Mouse (Mus musculus): Measurements from ENCODE around the gene Tmem189. TPM values are rescaled to one million over a fixed set of nuclear protein-coding genes. Genes with fewer than 3 reads are reported as not detected.

Tmem189 gene
- polyA plus RNA-seq, 1 experiment from 2014 or later = 53.8 TPM

- 42% methylated on average over 11 of the region's 11 CpGs for WGBS
- Histone ChIP-seq H3K27ac (no peak overlapping the region), H3K27me3 (ENCODE audit: insufficient read depth, poor library complexity, severe bottlenecking) (peaks cover 55% of the 10 kb centered on the region), H3K4me3 (no peak overlapping the region), H3K4me1 (peaks cover 52% of the 10 kb centered on the region), H3K9me3 (no peaks in the 10 kb centered on the region), H3K36me3 (no peaks in the 10 kb centered on the region; the same call in 1 of the 2 replicates)
- no peak for DNase-seq (ENCODE audit: low spot score)
These were observed 1.9 kb downstream of the Tmem189 start for GRCm38 (mm10) chr2:167687651-167688101.

- Histone ChIP-seq H3K4me3 (no peak overlapping the region), H3K9me3 (no peaks in the 10 kb centered on the region), H3K4me1 (peaks cover 51% of the 10 kb centered on the region), H3K36me3 (no peaks in the 10 kb centered on the region; the same call in 1 of the 2 replicates), H3K27me3 (ENCODE audit: insufficient read depth, poor library complexity, severe bottlenecking) (peaks cover 50% of the 10 kb centered on the region), H3K27ac (no peak overlapping the region)
- DNase-seq (ENCODE audit: low spot score) = no peak
- WGBS = 80% methylated on average over 4 of the region's 4 CpGs
These were observed 2.4 kb downstream of the Tmem189 start for GRCm38 (mm10) chr2:167687250-167687586.

GRCm38 (mm10) chr2:167686382-167687249 is 3.0 kb downstream of the Tmem189 start:
- Histone ChIP-seq H3K27me3 (ENCODE audit: insufficient read depth, poor library complexity, severe bottlenecking) (peaks cover 44% of the 10 kb centered on the region), H3K36me3 (no peaks in the 10 kb centered on the region), H3K4me3 (no peak overlapping the region), H3K4me1 (peaks cover 45% of the 10 kb centered on the region), H3K27ac (no peak overlapping the region), H3K9me3 (no peaks in the 10 kb centered on the region)
- WGBS = 84% methylated on average over 16 of the region's 16 CpGs
- no peak for DNase-seq (ENCODE audit: low spot score)

GRCm38 (mm10) chr2:167685865-167686264 is 3.8 kb downstream of the Tmem189 start:
- Histone ChIP-seq H3K9me3 (no peaks in the 10 kb centered on the region), H3K27me3 (ENCODE audit: insufficient read depth, poor library complexity, severe bottlenecking) (peaks cover 37% of the 10 kb centered on the region), H3K4me1 (peaks cover 37% of the 10 kb centered on the region), H3K36me3 (no peaks in the 10 kb centered on the region), H3K4me3 (no peak overlapping the region), H3K27ac (no peak overlapping the region)
- no peak for DNase-seq (ENCODE audit: low spot score)
- WGBS = 81% methylated on average over 3 of the region's 3 CpGs

- Histone ChIP-seq H3K36me3 (no peaks in the 10 kb centered on the region), H3K27me3 (ENCODE audit: insufficient read depth, poor library complexity, severe bottlenecking) (peaks cover 32% of the 10 kb centered on the region), H3K27ac (no peak overlapping the region), H3K4me3 (no peak overlapping the region), H3K9me3 (no peaks in the 10 kb centered on the region), H3K4me1 (peaks cover 31% of the 10 kb centered on the region)
- 6% methylated on average over 8 of the region's 8 CpGs for WGBS
- peak; percentile 95 for DNase-seq (ENCODE audit: low spot score)
These were observed 4.5 kb downstream of the Tmem189 start for GRCm38 (mm10) chr2:167685137-167685536.

- H3K36me3 ChIP-seq = no peaks in the 10 kb centered on the region
These were observed 5.9 kb downstream of the Tmem189 start for GRCm38 (mm10) chr2:167683721-167684120.

GRCm38 (mm10) chr2:167680657-167681056 is 9.0 kb downstream of the Tmem189 start:
- peaks cover 9% of the 10 kb centered on the region; the same call in 1 of the 2 replicates for H3K27me3 ChIP-seq (ENCODE audit: insufficient read depth, poor library complexity, severe bottlenecking)
- H3K9me3 ChIP-seq = no peaks in the 10 kb centered on the region
- no peak overlapping the region for H3K27ac ChIP-seq
- no peaks in the 10 kb centered on the region for H3K36me3 ChIP-seq
- no peak for DNase-seq (ENCODE audit: low spot score)
- H3K4me1 ChIP-seq = peaks cover 9% of the 10 kb centered on the region; the same call in 1 of the 2 replicates
- WGBS = 44% methylated on average over 5 of the region's 5 CpGs
- no peak overlapping the region for H3K4me3 ChIP-seq

More at GRCm38 (mm10) chr2:167683721-167684120, 5.9 kb downstream of the Tmem189 start:
- WGBS = 81% methylated on average over 3 of the region's 3 CpGs
- H3K27me3 ChIP-seq (ENCODE audit: insufficient read depth, poor library complexity, severe bottlenecking) = peaks cover 25% of the 10 kb centered on the region
- peaks cover 26% of the 10 kb centered on the region for H3K4me1 ChIP-seq
- H3K27ac ChIP-seq = no peak overlapping the region
- DNase-seq (ENCODE audit: low spot score) = no peak
- no peaks in the 10 kb centered on the region for H3K9me3 ChIP-seq
- H3K4me3 ChIP-seq = no peak overlapping the region

DNA sequence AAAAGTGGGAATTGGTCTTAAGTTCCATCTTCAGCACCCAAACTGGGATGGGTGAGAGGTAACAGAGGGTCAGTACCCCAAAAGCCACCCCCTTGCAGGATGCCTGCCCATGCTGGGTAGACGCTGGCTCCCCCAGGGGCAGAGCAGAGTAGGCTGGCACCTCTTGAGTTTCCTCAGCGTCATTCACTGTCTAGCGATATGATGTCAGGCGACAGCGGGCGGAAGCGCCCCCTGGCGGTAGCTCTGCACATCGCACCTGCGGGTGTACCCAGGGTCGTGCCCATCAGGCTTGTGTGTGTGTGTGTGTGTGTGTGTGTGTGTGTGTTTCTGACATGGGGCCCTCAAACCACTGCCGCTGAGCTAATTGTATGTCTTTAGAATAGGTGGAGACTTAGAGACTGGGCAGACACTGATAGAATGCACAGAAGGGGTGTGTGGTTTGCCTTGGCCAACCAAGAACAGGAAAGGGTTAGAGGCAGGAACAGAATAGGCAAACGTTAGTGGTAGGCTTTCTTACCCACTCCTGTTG is 9.7 kb downstream of the Tmem189 start:
- peak; percentile 92 for DNase-seq (ENCODE audit: low spot score)
- H3K9me3 ChIP-seq = no peaks in the 10 kb centered on the region

DNA sequence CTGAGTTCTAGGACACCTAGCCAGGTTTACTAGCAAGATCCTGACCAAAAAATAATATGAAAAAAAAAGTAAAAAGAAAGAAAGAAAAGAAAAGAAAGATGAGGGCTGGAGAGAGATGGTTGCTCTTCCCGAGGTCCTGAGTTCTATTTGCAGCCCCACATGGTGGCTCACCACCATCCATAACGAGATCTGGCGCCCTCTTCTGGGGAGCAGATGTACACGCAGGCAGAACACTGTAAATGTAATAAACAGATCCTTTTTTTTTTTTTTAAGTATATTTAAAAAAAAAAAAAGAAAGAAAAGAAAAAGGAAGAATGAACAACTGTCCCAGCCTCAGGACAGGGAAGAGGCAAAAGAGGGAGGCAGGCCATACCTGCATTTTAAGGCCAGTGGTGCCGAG is 11.0 kb downstream of the Tmem189 start:
- Histone ChIP-seq H3K9me3 (no peaks in the 10 kb centered on the region), H3K27ac (no peak overlapping the region), H3K27me3 (ENCODE audit: insufficient read depth, poor library complexity, severe bottlenecking) (peaks cover 7% of the 10 kb centered on the region; the same call in 1 of the 2 replicates), H3K4me1 (peaks cover 11% of the 10 kb centered on the region; the same call in 1 of the 2 replicates), H3K4me3 (no peak overlapping the region), H3K36me3 (no peaks in the 10 kb centered on the region)
- 49% methylated on average over 5 of the region's 5 CpGs for WGBS
- DNase-seq (ENCODE audit: low spot score) = no peak

More for the DNA sequence above, 9.7 kb downstream of the Tmem189 start:
- H3K4me3 ChIP-seq = no peak overlapping the region
- H3K27me3 ChIP-seq (ENCODE audit: insufficient read depth, poor library complexity, severe bottlenecking) = peaks cover 7% of the 10 kb centered on the region; the same call in 1 of the 2 replicates
- H3K4me1 ChIP-seq = peaks cover 11% of the 10 kb centered on the region; the same call in 1 of the 2 replicates
- H3K36me3 ChIP-seq = no peaks in the 10 kb centered on the region
- no peak overlapping the region for H3K27ac ChIP-seq
- 4% methylated on average over 13 of the region's 13 CpGs for WGBS

DNA sequence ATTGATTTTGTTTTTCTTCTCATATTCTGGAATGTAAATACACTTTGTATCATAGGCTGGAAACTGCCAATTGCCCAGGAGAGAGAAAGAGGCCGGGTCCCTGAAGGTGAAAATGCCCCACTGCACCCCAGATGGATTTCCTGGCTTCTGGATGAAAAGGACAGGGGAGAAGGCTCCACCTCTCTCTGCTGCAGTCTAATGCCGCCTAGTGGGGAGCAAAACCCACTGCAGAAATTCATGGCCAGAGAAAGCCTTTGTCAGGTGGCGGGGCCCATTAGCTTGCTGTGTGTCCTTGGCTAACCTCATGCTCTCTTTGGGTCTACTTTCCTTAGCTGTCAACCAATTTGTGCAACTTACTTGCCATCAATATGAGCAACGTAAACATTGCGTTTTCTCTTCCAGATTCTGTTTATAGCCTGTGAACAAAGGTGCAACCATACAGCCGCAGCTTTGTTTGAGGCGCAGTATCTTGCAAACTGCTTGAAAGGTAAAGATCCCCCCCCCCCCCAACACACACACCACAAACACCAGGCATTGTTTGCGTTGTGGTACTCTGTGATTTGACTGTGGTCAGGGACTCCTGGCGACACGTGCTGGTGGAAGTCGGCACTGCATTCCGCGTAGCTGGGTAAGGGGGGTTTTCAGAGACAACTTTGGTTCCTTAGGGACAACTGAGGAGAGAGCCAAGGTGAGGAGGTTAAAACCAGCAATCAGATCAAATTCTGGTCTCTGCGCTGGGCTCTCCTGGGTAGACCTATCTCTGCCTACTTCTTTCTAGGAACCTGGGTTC is 14.3 kb downstream of the Tmem189 start:
- H3K36me3 ChIP-seq = no peaks in the 10 kb centered on the region
- DNase-seq (ENCODE audit: low spot score) = no peak
- H3K4me1 ChIP-seq = peaks cover 28% of the 10 kb centered on the region
- H3K9me3 ChIP-seq = no peaks in the 10 kb centered on the region
- H3K27me3 ChIP-seq (ENCODE audit: insufficient read depth, poor library complexity, severe bottlenecking) = peaks cover 7% of the 10 kb centered on the region; the same call in 1 of the 2 replicates
- H3K27ac ChIP-seq = no peak overlapping the region
- WGBS = 35% methylated on average over 14 of the region's 14 CpGs
- no peak overlapping the region for H3K4me3 ChIP-seq

GRCm38 (mm10) chr2:167672212-167672685 is 17.4 kb downstream of the Tmem189 start:
- peak overlapping the region; percentile 37 for H3K4me3 ChIP-seq
- no peaks in the 10 kb centered on the region for H3K9me3 ChIP-seq
- DNase-seq (ENCODE audit: low spot score) = peak; percentile 88
- WGBS = 25% methylated on average over 13 of the region's 13 CpGs
- H3K27ac ChIP-seq = no peak overlapping the region; the same call in 1 of the 2 replicates
- no peaks in the 10 kb centered on the region for H3K36me3 ChIP-seq
- H3K4me1 ChIP-seq = peaks cover 23% of the 10 kb centered on the region
- H3K27me3 ChIP-seq (ENCODE audit: insufficient read depth, poor library complexity, severe bottlenecking) = peaks cover 7% of the 10 kb centered on the region; the same call in 1 of the 2 replicates

DNA sequence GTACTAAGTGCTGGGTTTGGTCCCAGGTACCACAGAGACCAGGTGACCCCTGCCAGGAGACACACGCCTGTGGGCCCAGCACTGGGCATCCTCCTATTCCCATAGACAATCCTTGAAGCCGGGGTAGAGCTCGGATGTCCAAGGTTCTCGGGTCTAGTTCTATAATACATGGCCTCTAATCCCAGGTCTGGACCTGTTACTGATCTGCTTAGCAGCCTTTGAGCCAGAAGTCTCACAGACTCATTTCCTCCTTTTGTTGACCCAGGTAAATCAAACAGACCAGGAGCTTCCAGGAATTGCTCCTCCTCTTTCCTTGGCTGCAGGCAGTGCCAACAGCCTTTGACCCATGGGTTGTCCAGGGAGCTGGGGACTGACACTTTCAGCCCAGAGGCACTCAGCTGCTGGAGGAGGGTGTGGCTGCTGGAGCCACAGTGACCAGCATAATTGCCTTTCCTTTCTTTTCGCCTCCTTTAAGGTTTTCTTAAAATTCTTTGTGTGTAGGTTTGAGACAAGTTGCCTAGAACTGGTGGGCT is 18.5 kb downstream of the Tmem189 start:
- Histone ChIP-seq H3K36me3 (no peaks in the 10 kb centered on the region), H3K4me3 (no peak overlapping the region), H3K27me3 (ENCODE audit: insufficient read depth, poor library complexity, severe bottlenecking) (peaks cover 3% of the 10 kb centered on the region; the same call in 1 of the 2 replicates), H3K9me3 (no peaks in the 10 kb centered on the region), H3K27ac (peak overlapping the region; percentile 64; the same call in 1 of the 2 replicates), H3K4me1 (peaks cover 23% of the 10 kb centered on the region)
- WGBS = 77% methylated on average over 5 of the region's 5 CpGs
- no peak for DNase-seq (ENCODE audit: low spot score)
